ENCODE assay signal across 9 mouse cellular contexts in genomic region chr17:28904546-28905376, GRCm38 (mm10). TPM values are rescaled to one million over a fixed set of nuclear protein-coding genes. Genes with fewer than 3 reads are reported as not detected.
DNase-seq lines count a peak whose midpoint lies in the region; ATAC-seq and TF ChIP-seq lines count a peak whose summit lies in the region.
"Had no signal": no experiment of that assay in that cellular context is flagged by ENCODE, and none has a peak within 500 bp of the region (broad histone marks: within the 10 kb centered on the region; RNA-seq: fewer than 3 reads in every experiment).

No protein-coding gene starts in this region.

- no peak overlapping the region for H3K27ac ChIP-seq in ES-Bruce4 (ENCODE audit: insufficient read depth, low read length)
- H3K27ac ChIP-seq: limb, embryonic 13.5 days had no signal

- no peak for TF ChIP-seq POLR2A in ES-Bruce4 (IDR thresholded peaks at IDR 0.05; ENCODE audit: insufficient read depth, low read length)

- no peaks in the 10 kb centered on the region for H3K9me3 ChIP-seq in ES-Bruce4 (replicated peaks; ENCODE audit: control insufficient read depth, insufficient read depth, low read length, poor library complexity, severe bottlenecking)
- H3K9me3 ChIP-seq: limb, embryonic 13.5 days had no signal

- no peak for TF ChIP-seq EP300 in ES-Bruce4 (IDR thresholded peaks at IDR 0.05; ENCODE audit: insufficient read depth, low read depth, low read length)

- DNase-seq in adrenal gland, adult 2 months: peak; percentile 64
- DNase-seq in embryo, embryonic 11.5 days (ENCODE audit: low read depth, low spot score): peak; percentile 49
- peak; percentile 55 to 64 for DNase-seq in layer of hippocampus, adult 8-10 months (ENCODE audit: low spot score in 2 of 2)
- peak; percentile 77 for DNase-seq in lung, postnatal 14 days
- DNase-seq in retina, postnatal 7 days (ENCODE audit: low read depth, low spot score): peak; percentile 54
- peak; percentile 66 for DNase-seq in urinary bladder, postnatal 25 days (ENCODE audit: low spot score)

- peaks cover 3% of the 10 kb centered on the region for H3K4me1 ChIP-seq in ES-Bruce4 (ENCODE audit: control insufficient read depth, insufficient read depth, low read length)

- peak overlapping the region; percentile 44 for H3K9ac ChIP-seq in ES-Bruce4 (ENCODE audit: low read depth, poor library complexity, severe bottlenecking)
- H3K9ac ChIP-seq: limb, embryonic 13.5 days had no signal

- TF ChIP-seq CTCF in ES-Bruce4 (IDR thresholded peaks at IDR 0.05; ENCODE audit: low read depth, low read length): peak; percentile 81

- ATAC-seq in granulocyte monocyte progenitor cell, adult 5-6 weeks (replicated peaks; ENCODE audit: poor library complexity, severe bottlenecking): peak; percentile 41

- peak overlapping the region; percentile 2; the same call in 1 of the 2 replicates for H3K4me3 ChIP-seq in ES-Bruce4 (ENCODE audit: low read depth, low read length)
- H3K4me3 ChIP-seq: limb, embryonic 13.5 days had no signal

- H3K27me3 ChIP-seq in ES-Bruce4 (ENCODE audit: control insufficient read depth, insufficient read depth, low read length, poor library complexity, severe bottlenecking): no peaks in the 10 kb centered on the region

- no peaks in the 10 kb centered on the region for H3K36me3 ChIP-seq in ES-Bruce4 (ENCODE audit: control insufficient read depth, insufficient read depth, low read length, poor library complexity, severe bottlenecking)
- H3K36me3 ChIP-seq: limb, embryonic 13.5 days had no signal

RNA-seq across cellular contexts. Expression of gene 4930539E08Rik, which starts 10.4 kb away (rescaled TPM):
- polyA plus RNA-seq in ES-Bruce4 (2011; ENCODE audit: insufficient read depth, insufficient read length, low read depth, missing spikeins): 1.5 and 3.0 TPM in 2 replicates
- total RNA-seq in adrenal gland, adult 2 months (2021): not detected
- 0.03 TPM in 1 of 2 replicates, not detected in the other for polyA plus RNA-seq in adrenal gland, adult 2 months (2012; rRNA removed)
- 1.8 and 2.6 TPM in 2 replicates for total RNA-seq in granulocyte monocyte progenitor cell, adult 5-6 weeks (2014; fragmentation: Nextera tagmentation)
- total RNA-seq in granulocyte monocyte progenitor cell, adult 5-6 weeks (2017): 1.2 and 1.5 TPM in 2 replicates
- total RNA-seq in layer of hippocampus, adult 8-10 months (2022): 1 to 10 TPM; 3.2 to 6.4 (median 4.9) TPM

RNA-seq across cellular contexts. Expression of gene Pxt1, which starts 38.9 kb away (rescaled TPM):
- polyA plus RNA-seq in ES-Bruce4 (2011; ENCODE audit: insufficient read depth, insufficient read length, low read depth, missing spikeins): 0.67 and 2.4 TPM in 2 replicates
- not detected for total RNA-seq in adrenal gland, adult 2 months (2021)
- polyA plus RNA-seq in adrenal gland, adult 2 months (2012; rRNA removed): 0.80 and 1.0 TPM in 2 replicates
- total RNA-seq in granulocyte monocyte progenitor cell, adult 5-6 weeks (2014; fragmentation: Nextera tagmentation): not detected in 2 replicates
- total RNA-seq in granulocyte monocyte progenitor cell, adult 5-6 weeks (2017): not detected in 2 replicates
- not detected for total RNA-seq in layer of hippocampus, adult 8-10 months (2022)
- polyA plus RNA-seq: limb, embryonic 13.5 days had no signal

RNA-seq across cellular contexts. Expression of gene Pnpla1, which starts 46.5 kb away (rescaled TPM):
- polyA plus RNA-seq in ES-Bruce4 (2011; ENCODE audit: insufficient read depth, insufficient read length, low read depth, missing spikeins): 0.15 TPM in 1 of 2 replicates, not detected in the other
- under 1 TPM in 1 of 2 experiments, not detected in 1; 0.52 TPM for total RNA-seq in adrenal gland, adult 2 months (2021)
- 0.04 and 0.09 TPM in 2 replicates for polyA plus RNA-seq in adrenal gland, adult 2 months (2012; rRNA removed)
- total RNA-seq in granulocyte monocyte progenitor cell, adult 5-6 weeks (2014; fragmentation: Nextera tagmentation): not detected in 2 replicates
- total RNA-seq in granulocyte monocyte progenitor cell, adult 5-6 weeks (2017): under 0.01 and 0.13 TPM in 2 replicates
- total RNA-seq in layer of hippocampus, adult 8-10 months (2022): under 1 TPM; 0.43 to 0.84 (median 0.70) TPM

RNA-seq across cellular contexts. Expression of gene Kctd20, which starts 47.0 kb away (rescaled TPM):
- 75.3 and 77.9 TPM in 2 replicates for polyA plus RNA-seq in ES-Bruce4 (2011; ENCODE audit: insufficient read depth, insufficient read length, low read depth, missing spikeins)
- total RNA-seq in adrenal gland, adult 2 months (2021): 10 to 100 TPM; 48.2 to 63.7 TPM
- polyA plus RNA-seq in adrenal gland, adult 2 months (2012; rRNA removed): 23.5 and 32.7 TPM in 2 replicates
- 99.8 and 132 TPM in 2 replicates for total RNA-seq in granulocyte monocyte progenitor cell, adult 5-6 weeks (2014; fragmentation: Nextera tagmentation)
- 146 and 162 TPM in 2 replicates for total RNA-seq in granulocyte monocyte progenitor cell, adult 5-6 weeks (2017)
- 10 to 100 TPM; 56.0 to 80.0 (median 62.1) TPM for total RNA-seq in layer of hippocampus, adult 8-10 months (2022)
